Mouse (Mus musculus) fibroblast of lung, adult 2 months (primary cell): Measurements from ENCODE around the gene Rbm20.

Experiments used
- DNase-seq: peaks from one replicate; pipeline ENCODE4 v3.0.0-alpha.2; 2011; ENCODE audit warnings: low read depth

The Rbm20 gene

DNA sequence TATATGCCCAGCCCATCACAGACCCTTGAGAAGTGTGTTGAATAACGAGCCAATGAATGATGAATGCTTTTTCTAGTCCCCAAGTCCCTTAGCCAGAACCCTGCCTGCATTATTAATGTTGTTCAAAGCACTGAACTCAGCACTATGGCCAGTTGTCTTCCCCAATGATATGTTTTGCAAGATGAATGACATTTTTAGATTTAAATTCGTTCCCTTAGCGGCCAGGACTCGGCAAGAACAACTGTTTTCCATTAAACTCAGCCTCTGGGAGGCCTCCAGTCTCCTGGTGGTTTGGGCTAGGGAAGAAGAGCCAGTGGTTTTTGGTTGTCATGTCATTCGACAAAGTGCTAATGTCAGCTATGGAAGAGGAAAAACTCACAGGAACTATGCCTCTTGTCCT, 204.7 kb downstream of the Rbm20 start:
- DNase-seq, result no peak

DNA sequence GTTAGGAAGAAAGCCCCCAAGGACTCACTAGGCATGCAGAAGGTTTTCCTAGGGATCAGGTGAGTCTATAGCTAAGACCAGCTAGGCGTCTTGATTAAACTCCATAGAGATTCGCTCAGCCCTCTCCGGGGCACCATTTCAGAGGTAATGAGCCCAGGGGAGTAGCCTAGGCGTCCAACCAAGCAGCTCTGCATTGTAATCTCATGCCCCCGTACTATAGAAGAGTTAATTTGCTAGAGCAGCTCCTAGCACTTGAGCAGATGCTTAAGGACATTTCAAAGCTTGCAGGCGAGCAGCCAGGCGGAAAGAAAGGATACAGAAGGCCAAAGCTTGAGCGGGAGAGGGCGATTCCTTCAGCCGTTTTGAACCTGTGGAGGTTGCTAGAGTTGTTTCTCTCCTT, 208.3 kb downstream of the Rbm20 start:
- no peak for DNase-seq

DNA sequence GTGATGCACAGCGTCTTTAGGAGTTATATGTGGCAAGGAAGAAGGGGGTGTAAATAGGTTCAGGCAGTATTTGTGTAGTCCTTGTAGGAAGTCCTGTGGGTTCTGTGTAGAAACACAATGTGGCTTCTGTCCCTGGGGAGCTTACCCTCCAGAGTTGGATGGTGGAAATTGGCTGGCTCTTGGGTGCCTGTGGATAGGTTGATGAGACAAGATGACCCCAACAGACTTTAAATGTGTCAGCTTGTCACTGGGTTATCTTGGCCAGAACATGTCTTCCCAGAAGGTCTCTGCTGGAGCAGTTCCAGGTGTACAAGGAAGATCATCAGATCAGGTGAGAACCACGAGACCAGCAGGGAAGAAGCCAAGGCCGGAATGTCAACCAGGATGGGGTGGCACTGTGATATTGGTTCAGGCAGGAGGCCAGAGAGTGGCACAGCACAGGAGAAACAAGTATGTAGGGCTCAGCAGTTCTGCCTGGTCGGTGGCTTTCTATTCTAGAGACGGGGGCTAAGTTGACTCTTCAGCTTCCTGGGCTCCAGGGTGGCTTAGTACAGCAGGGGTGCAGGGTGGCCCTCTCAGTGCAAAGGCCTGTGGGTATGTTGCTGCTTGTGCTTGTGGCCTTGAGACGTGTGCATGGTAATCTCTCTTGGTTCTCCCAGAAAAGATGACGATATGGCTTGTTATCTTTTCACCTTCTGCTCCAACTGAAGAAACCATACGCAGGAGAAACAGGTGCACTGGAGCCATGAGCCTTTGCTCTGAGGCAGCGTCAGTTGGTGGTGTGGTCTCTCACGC, 209.7 kb downstream of the Rbm20 start:
- no peak for DNase-seq

DNA sequence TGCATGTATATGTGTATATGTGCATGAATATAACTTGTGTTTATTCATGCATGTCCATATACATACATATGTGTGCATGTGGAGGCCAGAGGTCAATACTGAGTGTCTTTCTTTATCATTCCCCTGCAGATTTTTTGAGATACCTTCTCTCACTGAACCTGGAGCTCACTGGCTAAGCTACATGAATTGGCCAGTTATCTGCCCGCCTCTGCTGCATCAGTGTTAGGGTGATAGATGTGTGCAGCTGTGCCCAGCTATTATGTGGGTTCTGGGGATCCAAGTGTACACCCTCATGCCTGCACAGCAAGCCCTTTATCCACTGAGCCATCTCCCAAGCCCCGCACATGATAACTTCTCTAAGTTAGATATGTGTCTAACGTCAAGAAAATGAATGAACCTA, 210.7 kb downstream of the Rbm20 start:
- DNase-seq, result no peak

DNA sequence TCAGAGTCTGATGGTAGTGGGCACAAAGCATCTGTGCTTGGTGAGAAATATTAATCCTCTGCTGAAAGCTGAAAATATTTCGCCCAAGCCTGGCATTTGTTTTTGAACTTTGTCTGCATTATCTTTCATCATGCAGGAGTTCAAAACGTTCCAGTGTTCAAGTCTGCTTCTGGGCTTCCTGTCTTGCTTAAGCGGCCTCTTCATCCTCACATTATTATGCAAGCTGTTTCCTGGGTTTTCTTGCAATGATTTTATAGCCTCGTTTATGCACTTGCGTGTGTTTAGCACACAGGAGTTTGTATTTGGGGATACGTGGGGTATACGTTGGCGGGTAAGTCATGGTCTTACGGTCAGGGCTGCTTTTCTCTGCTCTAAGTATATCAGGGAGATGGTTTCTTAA, 211.2 kb downstream of the Rbm20 start:
- no peak for DNase-seq

DNA sequence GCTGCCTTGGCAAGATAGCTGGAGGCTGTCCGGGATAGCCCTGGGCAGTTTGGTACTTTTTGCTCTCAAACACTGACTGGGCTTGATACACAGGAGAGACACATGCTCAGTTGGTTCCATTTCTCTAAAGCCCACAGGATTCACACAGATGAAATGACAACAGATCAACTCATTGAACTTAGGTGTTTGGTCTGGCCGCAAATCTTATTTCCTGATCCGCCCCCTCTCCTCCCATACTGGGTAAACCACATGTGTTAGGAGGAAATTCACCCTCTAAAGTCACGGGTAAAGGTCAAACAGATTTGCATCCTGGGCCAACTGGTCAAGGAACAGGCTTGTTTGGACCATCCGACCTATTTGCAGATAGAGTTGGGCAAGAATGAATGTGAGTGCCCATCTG, 212.4 kb downstream of the Rbm20 start:
- no peak for DNase-seq

DNA sequence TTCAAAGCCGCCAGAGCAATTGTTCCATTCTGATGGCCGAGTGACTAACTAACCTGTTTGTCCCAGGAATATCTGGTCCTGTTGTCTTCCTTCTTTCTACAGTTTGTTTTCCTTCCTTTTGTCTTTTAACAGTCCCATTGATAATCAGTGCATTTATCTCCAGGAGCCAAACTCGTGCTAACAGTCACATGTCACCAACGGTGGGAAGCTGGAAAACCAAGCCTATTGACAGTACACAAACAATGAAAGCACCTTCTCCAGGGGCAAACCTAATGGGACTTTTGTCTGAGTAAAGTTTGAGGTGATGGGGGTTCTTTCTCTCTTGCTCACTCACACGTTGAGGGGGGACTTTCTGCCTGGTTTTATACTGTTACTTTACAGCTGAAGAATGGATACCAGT, 213.2 kb downstream of the Rbm20 start:
- DNase-seq, result no peak

DNA sequence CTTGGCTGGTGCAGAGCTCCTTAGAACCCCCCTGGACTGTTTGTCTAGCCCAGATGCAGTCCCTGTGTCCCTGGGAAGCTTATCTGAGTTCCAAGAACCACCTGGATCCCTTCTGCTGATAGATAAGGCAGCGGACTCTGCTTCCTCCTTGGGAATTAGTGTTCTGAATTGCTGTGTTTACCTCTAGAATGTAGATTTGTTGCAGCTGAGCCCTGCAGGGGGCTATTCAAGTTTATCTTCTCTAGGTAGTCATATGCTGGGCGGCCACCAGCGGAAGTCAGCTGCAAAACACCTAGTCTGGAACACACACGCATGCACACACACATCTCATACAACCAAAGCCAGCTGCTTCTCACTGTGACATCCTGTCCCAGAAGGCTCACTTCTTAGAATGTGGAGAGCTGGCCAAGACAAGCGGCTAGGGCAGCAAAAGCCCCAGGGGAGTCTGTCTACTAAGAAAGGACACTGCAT, 213.7 kb downstream of the Rbm20 start:
- no peak for DNase-seq

DNA sequence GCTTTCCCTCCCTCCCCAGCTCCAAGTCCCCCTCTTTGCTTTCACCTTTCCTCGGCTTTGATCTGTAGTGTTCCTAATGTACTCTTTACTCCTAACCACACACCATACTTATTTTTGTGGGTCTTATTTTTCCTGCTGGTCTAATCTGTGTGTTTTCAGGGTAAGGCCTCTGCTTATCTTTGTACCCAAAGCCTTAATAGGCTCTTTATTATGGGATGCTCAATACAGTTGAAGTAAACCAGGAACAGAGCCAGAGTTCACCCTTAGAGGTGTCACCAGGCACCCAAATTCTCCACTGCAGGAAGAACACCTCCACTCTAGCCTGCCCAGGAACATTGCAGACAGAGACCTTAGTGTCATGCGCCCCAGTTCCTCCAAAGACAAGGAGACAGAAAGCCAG, 214.5 kb downstream of the Rbm20 start:
- no peak for DNase-seq

DNA sequence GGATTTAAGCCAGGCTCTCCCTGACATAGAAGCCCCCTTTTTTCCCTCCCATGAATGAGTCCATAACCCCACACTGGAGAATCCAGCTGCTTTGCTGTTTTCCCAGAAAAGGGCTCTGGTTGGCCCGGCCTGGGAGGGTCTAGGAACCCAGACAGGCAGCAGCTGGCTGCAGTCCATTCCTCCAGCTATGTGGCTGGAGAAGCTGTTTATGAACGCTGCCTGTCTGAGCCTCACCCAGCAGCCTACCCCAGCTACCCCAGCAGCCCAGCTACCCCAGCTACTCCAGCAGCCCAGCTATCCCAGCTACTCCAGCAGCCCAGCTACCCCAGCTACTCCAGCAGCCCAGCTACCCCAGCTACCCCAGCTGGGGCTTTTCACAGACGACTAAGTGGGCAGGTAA, 215.0 kb downstream of the Rbm20 start, which contains the start of gene Pdcd4:
Gene Pdcd4 (plus strand): TSS at position 171 of the 400 bp plus-strand sequence.
- DNase-seq, result peak; percentile 68

DNA sequence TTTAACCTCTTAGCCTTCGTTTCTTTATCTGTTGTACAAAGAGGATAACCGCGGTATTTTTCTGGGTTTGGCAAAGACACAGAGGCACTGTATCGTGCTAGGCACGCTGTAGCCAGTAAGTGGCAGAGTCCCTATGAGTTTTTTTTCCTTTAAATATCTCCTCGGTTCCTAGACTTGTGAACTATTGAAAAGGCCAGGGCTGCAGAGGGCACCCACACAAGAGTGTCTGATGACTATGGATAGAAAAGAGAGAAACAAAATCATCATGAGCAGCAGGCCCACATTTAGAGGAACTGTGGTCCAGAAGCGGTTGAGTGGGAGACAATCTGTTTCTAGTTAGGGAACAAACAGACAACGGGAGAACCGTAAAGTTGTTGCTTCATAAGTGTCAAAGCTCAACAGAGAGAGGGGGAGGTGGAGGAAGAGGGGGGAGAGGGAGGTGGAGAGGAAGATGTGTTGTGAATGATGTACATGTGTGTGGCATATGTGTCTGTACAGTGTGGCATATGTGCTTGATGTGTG, 215.8 kb downstream of the Rbm20 start:
- DNase-seq, result no peak

DNA sequence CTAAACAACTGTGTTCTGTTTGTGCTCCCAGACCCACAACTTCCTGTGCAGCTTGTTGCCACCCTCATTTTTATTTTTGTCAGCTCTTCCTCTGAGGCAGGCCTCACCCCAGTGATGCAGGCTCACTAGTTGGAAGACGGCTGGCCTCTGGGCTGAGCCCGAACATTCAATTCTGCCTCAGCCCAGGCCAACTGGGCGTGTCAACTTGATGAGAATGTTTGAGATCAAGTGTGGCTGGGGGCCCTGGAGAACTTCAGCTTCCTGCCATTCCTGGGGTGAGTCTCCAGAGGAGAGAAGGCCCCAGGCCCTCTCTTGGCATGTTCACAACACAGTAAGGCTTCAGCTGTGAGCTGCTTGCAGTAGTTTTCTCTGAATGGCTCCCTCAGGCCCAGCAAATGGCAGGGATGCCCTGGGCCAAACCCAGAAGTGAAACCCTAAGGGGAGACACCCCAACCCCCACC, 216.6 kb downstream of the Rbm20 start:
- no peak for DNase-seq

DNA sequence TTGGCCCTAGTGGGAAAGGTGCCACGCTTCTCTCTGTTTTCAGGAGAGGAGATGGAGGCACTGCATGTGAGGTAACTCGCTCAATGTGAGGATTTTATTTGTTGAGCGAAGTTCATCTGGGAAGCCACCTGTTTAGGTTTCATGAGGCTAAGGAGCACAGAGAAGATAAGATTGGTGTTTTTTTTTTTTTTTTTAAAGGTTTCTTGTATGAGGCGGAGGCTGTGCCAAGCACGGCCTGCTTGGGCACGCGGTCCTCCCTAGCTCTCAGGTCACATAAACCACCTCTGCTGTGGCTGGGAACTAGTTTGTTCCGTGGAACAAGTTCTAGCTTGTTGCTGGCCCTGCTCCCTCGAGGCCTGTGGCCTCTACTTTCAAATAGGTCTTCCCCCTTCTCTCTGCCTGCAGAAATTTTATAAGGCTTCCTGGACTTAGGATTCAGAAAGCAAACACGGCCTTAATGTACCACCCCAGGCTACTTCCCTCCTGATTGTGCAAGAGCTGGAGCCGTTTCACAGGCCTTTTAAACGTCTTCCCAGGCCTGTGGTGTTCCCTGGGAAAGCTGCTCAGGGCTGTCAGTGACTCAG, 217.5 kb downstream of the Rbm20 start:
- peak; percentile 91 for DNase-seq

DNA sequence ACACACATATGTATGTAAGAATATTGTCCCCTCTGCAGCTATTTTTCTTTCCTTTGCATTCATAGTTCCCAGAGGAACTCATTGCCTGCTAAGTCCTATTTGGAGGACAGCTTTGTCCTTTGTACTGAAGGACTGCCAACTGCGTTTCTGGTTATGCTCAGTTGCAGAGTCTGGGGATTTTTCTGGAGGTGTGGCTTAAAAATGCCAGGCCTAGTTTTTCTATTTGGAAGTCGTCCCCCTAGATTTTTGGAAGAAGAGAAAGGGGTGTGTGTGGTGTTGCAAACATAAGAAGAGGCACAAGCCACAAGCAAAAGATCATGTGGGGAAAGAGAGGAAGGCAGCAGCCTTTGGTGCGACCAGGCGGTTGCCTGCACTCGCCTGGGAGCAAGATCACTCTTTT, 220.9 kb downstream of the Rbm20 start:
- no peak for DNase-seq

DNA sequence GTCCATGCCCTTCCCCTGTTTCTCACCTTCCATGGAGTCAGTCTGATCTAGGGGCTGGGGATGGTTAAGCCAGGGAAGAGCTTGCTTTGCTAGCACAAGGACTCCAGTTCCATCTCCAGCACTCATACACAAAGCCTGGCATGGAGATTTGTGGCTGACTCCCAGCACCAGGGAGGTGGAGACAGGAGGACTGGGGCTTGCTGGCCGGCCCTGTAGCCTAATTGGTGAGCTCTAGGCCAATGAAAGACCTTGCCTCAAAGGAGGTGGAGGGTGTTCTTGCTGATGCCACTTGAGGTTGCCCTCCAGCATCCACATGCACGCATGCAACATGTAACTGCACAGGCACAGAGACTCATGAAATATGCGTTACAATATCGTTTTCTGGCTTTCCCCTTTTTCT, 221.4 kb downstream of the Rbm20 start:
- DNase-seq, result no peak

DNA sequence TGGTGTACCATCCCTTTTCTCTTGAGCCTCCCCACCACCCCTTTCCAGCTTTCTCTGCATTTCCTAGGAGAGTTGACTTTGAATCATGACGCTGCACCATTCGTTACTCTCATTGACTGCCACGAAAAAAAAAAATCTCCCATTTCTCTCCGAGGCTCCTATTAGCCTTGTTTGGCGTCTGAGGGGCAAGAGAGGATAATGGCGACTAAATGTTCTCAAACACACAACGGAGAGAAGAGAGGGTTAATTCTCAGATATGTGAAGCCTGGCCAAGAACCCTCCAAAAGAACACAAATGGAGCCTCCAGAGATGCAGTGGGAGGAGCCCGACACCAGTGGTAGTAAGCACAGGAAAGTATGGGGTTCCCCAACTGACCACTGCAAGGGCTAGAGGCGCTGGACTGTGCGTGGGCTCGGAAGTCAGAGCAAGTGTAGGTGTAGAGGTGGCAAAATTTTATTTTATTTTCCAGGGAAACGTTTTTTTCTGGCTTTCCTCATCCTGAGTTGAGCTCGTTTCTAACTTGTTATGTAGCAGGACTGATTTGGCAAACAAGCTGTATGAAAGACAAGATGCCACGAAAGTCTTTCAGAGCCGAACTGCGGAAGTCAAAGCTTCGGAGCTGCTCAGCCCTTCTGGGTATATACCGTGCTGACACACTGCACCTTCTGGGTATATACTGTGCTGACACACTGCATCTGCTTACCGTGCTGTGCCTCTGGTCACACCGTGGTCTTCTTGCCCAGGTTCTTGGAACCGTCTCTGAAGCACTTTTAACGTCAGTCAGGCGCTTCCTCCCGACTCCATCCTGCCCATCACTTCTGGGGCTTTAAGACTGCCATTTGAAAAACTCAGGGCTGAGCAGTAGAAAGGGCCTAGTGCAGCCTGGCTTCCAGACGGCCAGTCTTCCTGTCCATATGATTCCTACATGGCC, 222.1 kb downstream of the Rbm20 start:
- no peak for DNase-seq

DNA sequence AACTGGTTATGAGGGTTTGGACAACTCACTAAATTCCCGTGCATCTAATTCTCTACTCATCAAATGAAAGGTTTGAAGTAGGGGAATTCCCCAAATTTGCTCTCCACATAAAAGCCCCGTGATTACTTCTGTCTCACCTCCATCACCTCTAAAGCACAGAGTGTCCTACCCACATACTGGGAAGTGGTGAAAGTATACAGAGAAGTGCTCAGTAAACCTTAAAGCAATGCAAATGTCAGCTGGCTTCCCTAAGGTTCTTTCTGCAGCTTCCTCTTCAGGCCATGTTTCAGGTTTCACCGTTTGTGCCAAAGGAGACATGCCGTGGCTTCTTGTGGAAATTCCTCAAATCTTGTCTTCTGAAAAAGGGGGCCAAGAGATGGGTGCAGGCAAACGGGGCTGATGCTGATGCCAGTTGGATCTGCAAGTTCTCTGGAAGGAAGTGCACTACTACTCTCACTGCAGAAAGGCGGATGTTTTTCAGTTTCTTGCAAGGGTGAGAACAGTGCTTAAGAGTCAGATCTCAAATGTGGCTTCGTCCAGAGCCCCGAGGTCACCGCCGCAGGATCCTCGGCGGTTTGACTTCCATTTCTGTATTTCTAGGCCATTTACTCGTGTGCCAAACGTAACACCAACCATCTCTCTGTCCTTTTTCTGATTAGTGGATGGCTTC, 223.0 kb downstream of the Rbm20 start:
- no peak for DNase-seq

DNA sequence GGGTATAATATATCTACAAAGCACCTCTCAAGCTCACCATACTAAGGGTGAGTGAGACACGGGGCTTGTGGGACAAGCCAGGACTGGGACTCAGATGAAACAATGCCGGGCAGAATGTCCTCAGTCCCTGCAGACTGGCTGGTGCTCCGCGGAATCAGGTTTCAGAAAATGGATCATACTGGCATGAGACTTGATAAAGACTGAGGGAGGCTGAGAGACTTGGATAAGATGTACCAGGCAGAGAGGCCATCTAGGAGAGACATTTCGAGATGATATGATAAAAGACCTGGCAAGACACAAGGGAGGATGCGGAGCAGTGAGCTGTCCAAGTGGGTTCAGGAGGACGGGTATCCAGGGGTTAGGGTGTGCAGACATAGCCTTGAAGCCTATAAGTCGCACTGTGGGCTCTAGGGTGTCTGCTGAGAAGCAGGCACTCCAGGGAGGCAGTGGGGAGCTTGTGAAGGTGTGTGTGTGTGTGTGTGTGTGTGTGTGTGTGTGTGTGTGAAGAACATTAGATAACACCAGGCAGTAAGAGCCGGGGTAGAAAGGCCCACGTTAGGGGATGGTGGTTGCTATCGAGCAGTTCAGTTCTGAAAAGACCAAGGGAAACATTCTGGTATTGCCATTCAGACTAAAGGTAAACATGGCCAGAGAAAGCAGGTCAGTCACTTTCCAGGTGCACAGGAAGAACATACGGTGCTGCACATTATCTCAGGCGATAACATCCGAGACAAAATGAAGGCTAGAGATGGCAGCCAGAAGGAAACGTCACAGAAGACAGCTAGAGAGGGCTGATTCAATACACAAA, 225.0 kb downstream of the Rbm20 start:
- no peak for DNase-seq

DNA sequence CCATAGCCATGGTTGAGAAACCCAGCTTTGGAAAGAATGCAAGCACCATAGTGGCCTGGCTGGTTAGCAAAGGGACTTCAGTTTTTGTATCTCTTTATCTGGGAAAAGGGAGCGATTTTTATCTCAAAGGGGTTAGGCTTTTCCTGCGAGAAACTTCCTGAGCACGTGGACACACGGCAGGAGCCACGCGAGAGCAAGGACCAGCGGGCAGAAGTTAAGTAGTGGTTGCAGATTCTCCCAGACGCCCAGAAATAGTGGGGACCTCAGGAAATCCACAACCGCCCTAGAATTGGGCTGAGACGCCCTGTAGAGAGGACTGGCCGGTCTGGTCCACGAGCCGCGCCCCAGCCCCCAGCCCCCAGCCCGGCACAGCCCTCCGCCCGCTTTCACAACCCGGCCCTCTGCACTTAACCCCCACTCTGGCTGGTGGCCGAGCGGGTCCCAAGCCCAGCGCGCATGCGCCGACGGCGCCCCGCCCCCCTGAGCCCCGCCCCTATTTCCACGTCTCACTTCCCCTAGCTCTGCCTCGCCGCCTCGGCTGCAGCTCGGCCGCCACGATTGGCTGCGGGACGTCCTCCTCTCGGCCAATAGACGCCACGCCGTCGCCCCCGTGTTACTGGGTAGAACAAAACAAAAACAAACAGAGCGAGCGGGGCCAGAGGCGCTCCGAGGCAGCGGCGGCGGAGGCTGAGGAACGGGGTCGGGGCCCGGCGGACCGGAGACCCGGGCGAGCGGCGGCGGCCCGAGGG, 225.8 kb downstream of the Rbm20 start:
- DNase-seq, result peak; percentile 78
